Mouse (Mus musculus) ovary, postnatal 10 days (tissue): ENCODE data around the gene Ccr1.

ENCODE experiments used
- DNase-seq: peaks from one replicate; pipeline ENCODE4 v3.0.0; 2022; ENCODE audit warnings: low spot score

Gene Ccr1

GRCm38 (mm10) chr9:123953551-123953950 lies 14.9 kb downstream of the Ccr1 start:
- DNase-seq = no peak

GRCm38 (mm10) chr9:123951176-123951575 lies 17.3 kb downstream of the Ccr1 start:
- no peak for DNase-seq

GRCm38 (mm10) chr9:123949432-123949831 lies 19.1 kb downstream of the Ccr1 start:
- DNase-seq = no peak

GRCm38 (mm10) chr9:123947815-123948214 lies 20.7 kb downstream of the Ccr1 start:
- no peak for DNase-seq

GRCm38 (mm10) chr9:123942025-123942424 lies 26.5 kb downstream of the Ccr1 start:
- DNase-seq = no peak

- no peak for DNase-seq
Measured at GRCm38 (mm10) chr9:123941316-123941715, 27.2 kb downstream of the Ccr1 start.

- DNase-seq = no peak
Measured at GRCm38 (mm10) chr9:123940628-123941027, 27.9 kb downstream of the Ccr1 start.

GRCm38 (mm10) chr9:123940168-123940567 lies 28.3 kb downstream of the Ccr1 start:
- no peak for DNase-seq

- DNase-seq = no peak
Measured at GRCm38 (mm10) chr9:123937989-123938388, 30.5 kb downstream of the Ccr1 start.

GRCm38 (mm10) chr9:123936604-123937280 lies 31.8 kb downstream of the Ccr1 start:
- DNase-seq = no peak

- no peak for DNase-seq
Measured at GRCm38 (mm10) chr9:123935776-123936175, 32.7 kb downstream of the Ccr1 start.

GRCm38 (mm10) chr9:123935346-123935745 lies 33.1 kb downstream of the Ccr1 start:
- DNase-seq = no peak

- DNase-seq = no peak
Measured at GRCm38 (mm10) chr9:123933716-123934445, 34.6 kb downstream of the Ccr1 start.

GRCm38 (mm10) chr9:123932911-123933675 lies 35.4 kb downstream of the Ccr1 start:
- no peak for DNase-seq

- no peak for DNase-seq
Measured at GRCm38 (mm10) chr9:123931761-123932700, 36.5 kb downstream of the Ccr1 start.

GRCm38 (mm10) chr9:123930926-123931325 lies 37.6 kb downstream of the Ccr1 start:
- DNase-seq = no peak

- no peak for DNase-seq
Measured at GRCm38 (mm10) chr9:123930476-123930875, 38.0 kb downstream of the Ccr1 start.

GRCm38 (mm10) chr9:123929936-123930335 lies 38.6 kb downstream of the Ccr1 start:
- DNase-seq = no peak

- DNase-seq = no peak
Measured at GRCm38 (mm10) chr9:123928759-123929246, 39.7 kb downstream of the Ccr1 start.

- no peak for DNase-seq
Measured at GRCm38 (mm10) chr9:123928118-123928758, 40.3 kb downstream of the Ccr1 start.
